Mouse (Mus musculus): Measurements from ENCODE around the gene Hoxc4. TPM values are rescaled to one million over a fixed set of nuclear protein-coding genes. Genes with fewer than 3 reads are reported as not detected.

Hoxc4 gene
- total RNA-seq (2022), result 1 to 10 TPM; 4.6 to 5.6 (median 4.7) TPM

DNA sequence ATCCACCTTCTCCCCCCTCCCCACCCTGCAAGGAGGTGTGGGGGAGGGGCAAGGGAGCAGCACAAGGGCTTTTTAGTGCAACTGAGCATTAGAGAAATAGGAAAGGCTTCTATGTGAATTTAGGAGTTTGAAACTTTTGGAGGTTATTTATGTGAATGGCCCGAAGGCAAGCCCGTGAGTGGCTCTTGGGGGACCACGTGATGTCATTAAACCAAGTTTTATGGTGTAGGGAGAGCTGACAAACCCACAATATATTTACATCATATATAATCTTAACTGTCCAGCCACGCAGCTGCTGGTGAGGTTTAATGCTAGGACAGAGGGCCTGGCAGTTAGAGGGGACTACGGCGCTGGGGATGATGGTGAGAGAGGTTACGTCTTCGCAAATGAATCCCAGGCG, at the start of gene Hoxc4:
Gene Hoxc4 (plus strand): TSS at position 299 of the 400 bp plus-strand sequence.
- no peak for DNase-seq (ENCODE audit: low spot score in 2 of 2)

DNA sequence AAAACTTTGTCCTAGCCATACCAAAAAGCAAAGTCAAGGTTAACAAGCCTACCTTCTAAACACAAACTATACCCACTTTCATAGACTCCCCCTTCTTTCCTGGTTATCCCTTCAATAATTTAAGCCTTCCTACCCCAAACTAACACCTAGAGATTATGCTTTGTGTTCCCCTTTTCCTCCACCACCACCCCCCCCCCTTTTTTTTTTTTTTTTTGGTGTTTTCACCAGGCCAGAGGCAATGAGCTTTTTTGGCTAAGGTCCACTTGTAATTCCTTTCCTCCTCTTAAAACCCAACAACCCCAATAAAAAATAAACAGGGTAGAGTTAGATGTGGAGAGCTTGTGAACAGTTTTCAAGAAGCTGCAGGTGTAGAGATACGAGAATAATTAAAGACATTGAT, 49.4 kb upstream of the Hoxc4 start:
- no peak for DNase-seq (ENCODE audit: low spot score in 2 of 2)

DNA sequence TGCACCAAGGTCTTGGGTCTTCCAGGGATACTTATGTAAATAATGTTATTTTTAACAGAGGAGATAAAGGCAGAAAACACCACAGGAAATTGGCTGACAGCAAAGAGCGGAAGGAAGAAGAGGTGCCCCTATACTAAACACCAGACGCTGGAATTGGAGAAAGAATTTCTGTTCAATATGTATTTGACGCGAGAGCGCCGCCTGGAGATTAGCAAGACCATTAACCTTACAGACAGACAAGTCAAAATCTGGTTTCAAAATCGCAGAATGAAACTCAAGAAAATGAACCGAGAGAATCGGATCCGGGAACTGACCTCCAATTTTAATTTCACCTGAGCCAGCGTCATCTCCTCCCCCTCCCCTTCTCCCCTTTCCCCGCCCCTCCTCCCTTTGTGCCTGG, 48.0 kb upstream of the Hoxc4 start:
- DNase-seq (ENCODE audit: low spot score in 2 of 2), result no peak

DNA sequence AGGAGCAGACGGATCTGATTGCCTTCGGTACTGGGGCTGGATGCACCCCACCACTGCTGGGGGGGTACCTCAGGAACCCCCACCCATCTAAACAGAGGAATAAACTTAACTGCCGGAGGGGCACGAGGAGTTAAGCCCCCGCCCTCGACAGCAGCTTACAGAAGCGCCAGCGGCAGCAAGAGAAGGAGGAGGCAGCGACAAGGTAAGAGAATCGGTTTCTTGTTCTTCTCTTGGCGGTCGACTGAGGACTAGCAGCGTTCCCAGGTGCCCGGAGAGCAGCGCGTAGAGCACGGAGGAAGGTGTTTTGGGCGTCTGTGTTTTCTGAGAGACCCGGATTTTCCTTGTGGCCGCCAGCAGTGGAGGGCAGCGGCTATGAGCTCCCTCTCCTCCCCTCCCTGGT, 46.5 kb upstream of the Hoxc4 start:
- DNase-seq (ENCODE audit: low spot score in 2 of 2), result no peak

DNA sequence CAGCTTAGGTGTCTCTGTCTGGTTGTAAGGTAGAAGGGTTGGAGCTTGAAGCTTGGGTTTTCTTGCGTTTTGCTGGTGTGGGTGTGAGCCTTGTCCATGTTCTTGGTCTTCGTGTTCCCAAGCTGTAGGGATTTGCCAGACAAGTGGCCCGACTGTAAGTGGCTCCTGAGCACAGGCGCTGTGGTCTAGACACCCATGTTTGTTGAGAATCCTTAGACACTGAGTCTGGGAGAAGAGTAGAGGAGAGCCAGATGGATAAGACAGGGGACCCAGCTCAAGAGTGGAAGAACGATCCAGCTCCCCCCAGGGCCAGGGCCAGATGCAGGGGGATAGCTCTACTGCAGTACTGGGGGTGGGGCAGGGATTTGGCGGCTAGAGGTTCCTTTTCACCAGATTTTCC, 46.0 kb upstream of the Hoxc4 start:
- DNase-seq (ENCODE audit: low spot score in 2 of 2), result no peak

DNA sequence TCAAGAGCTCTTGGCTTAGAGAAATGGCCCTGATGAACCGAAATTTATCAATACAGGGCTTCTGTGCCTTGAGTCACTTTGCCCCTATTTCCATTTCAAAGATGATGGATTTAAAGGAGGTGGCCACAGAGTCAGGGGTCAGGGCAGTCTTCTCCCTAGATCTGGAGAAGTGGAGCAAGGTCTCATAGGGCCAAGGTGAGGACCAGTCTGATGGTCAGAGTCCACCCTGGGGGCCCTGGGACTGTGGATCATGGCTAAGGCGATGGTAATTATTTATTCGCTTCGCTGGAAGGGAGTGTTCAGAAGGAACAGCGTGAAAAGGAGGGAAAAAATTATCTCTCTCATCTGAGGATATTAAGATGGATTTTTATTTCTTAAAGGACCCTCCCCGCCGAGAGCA, 43.7 kb upstream of the Hoxc4 start:
- DNase-seq (ENCODE audit: low spot score in 2 of 2), result no peak

DNA sequence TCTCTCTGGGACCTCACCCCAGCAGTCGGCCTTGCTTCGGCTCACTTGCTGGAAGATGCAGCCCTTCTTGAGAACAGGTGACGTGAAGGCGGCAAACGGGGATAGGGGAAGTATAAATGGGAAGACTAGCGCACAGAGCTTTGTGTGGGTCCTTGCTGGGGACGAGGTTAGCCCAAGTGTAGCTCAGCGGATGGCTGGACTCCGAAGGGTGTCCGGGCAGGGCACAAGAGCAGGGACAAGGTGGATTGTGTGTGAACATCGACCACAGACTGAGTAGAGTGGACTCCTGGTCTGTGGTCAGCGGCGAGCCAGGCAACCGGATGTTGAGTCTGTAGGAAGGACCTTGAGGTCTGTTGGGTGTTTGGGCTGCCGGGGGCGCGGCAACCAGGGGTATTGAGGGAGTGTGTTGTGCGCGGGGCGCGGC, 43.0 kb upstream of the Hoxc4 start:
- no peak for DNase-seq (ENCODE audit: low spot score in 2 of 2)

DNA sequence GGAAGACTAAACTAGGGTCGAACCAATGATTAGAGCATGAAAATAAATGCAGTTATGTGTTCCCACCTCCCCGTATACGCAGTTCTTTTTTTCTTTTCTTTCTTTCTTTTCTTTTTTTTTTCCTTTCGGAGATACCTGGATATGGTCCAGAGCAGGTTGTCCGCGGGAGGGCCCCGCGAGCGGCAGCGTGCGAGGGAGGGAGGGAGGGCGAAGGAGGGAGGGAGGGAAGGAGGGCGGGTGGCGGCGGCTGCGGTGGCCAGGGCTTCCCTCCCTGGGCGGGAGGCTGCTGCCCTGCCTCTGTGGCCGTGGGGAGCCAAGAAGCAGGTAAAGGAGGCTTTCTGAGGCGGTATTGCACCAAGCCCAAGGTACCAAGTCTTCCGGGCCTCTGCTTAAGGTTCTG, 42.6 kb upstream of the Hoxc4 start, which contains the start of gene Hoxc9:
Gene Hoxc9 (plus strand): TSS at position 269 of the 400 bp plus-strand sequence.
- no peak for DNase-seq (ENCODE audit: low spot score in 2 of 2)

DNA sequence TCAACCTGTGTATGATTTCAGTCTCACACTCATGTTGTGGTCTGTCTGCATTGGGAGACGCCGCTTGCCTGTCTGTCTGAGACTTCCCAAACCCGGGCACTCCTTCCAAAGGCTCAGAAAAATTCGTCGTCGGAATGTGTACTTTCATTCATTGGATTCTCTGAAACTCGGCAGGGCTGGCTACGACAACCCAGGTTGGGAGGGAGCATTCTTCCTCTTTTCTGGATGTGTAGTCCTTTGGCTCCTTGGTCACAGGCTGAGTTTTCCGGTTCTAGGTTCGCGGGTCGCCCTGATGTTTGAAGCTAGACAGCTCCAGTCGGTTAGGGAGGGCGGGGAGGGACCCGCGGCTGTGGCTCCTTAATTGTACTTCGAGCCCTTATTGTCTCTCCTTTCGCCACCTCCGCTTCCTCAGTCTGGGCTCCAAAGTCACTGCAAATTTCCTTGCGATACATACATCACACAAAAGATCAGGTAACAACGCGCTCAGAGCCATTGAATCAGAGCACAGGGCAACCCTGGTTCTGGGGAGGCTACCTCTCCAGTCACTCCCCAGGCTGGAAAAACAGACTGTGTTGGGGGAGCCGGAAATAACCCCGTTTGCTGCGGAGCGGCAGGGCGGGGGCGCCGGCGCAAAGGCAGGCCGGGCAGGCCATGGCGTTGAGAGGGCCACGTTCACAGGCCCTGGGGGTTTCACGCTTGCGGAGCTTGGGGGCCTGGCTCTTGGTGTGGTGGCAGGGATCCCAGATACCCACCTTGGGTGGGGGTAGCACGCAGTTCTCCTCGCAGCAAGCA, 41.9 kb upstream of the Hoxc4 start:
- DNase-seq (ENCODE audit: low spot score in 2 of 2), result no peak

DNA sequence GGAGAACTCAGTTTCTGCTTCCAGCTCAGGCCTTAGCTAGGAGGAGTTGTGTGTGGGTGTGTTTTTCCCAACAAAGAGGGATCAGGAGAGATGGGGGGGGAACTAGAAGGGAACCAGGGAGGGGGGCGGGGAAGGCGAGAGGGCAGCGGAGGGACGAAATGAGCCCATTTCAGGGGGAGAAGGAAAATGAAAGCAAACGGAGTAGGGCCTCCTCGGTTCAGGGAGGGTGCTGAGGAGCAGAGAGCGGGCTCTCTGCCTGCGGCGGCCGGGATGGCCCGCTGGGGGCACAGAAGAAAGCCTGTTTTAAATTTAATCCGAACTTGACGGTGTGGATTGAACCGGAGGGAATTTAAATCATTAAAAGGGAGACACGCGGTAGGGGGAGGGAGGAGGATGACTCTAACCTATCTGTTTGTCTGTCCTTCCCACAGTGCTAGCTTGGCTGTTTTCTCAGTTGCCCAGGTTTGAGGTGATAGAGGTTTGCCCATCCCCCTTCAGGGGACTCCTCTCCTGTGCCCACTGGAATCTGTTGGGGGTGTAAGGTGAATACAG, 41.2 kb upstream of the Hoxc4 start:
- no peak for DNase-seq (ENCODE audit: low spot score in 2 of 2)

DNA sequence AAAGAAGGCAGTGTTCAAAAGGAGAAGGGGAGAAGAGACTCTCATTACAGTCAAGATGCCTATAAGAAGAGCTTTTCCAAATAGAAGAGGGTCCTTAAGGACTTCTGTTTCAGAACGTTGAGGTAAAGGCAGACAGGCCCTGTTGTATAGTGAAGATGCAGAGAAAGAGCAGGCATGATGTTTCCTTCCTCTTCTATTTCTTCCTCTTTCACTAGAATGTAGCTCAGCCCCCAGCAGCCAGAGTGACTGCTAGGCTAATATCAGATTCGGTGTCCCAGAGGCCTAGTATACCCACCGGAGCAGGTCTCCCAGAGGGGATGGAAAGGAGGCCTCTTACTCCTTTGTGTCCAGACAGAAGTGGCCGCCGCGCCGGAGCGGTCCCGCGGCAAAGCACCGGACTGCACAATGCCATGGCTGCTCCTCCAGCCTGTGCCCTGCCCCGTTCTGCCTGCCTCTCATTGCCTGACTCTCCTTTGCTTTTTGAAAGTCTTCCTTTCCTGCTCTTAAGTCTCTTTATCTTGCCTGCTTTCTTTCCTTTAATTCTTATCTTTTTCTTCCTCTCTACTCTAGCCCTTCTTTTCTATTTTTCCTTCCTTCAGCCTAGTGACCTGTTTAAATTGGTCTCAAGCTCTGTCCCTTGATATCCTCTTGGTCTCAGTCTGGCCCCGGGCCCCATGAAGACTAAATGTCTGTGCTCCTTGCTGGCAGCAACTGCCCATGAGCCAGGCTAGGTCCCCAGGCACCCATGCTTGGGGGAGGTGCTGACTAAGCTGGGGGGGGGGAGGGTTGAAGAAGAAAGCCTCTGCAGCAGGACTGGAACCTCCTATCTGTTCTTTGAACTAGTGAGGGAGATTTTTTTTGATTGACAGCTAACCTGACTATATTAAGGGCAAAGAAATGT, 39.9 kb upstream of the Hoxc4 start:
- no peak for DNase-seq (ENCODE audit: low spot score in 2 of 2)

DNA sequence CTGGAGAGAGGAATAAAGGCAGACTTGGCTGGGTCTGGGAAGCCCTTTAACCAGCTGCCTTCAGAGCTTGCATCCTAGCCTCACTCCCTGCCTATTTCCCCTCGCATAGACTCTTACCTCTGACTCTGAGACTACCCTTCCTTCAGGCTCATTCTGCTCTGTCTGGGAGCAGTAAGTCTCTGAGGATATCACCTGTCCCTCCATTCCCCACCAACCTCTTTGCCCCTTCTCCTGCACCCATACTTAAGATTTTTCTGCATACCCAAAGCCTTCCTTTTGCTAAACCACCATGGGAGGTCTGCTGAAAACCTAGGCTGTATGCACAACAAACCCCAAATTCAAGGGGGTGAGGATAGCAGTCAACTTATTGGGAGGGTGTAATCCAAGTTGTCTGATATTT, 38.8 kb upstream of the Hoxc4 start:
- no peak for DNase-seq (ENCODE audit: low spot score in 2 of 2)

DNA sequence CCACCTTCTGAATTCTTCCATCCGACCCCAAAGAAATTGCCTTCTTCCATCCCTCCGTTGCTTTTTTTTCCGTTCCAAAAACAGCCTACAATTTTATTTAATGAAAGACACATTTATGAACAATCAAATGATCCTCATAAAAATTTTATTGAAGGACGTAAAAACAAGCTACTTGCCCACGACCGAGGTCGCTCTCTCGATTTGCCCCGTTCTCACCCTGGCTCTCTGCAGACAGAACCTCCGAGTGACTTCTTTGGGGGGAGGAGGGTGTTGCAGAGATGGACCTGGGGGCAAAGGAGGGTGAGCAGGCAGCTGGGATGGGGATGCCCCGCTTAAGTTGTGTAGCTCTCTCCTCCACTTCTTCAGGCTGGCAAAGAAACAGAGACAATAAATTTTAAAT, 38.4 kb upstream of the Hoxc4 start:
- DNase-seq (ENCODE audit: low spot score in 2 of 2), result no peak

DNA sequence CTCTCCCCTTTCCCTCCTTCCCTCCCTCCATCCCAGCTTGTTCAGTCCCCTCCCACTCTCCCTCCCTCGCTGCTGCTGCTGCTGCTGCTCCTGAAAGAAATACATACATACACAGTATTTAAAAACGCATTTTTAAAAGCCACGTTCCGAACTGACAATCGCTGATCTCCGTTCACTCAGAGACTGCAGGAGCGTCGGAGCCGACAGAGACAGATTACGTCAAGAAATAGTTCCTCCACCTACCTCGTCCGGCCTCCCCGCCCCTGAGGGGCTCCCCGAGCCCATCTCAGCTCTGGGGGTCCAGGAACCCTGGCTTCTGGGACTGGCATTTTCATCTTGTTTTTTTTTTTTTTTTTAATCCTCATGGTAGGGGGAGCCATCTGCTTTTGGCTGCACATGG, 37.8 kb upstream of the Hoxc4 start:
- DNase-seq (ENCODE audit: low spot score in 2 of 2), result no peak

DNA sequence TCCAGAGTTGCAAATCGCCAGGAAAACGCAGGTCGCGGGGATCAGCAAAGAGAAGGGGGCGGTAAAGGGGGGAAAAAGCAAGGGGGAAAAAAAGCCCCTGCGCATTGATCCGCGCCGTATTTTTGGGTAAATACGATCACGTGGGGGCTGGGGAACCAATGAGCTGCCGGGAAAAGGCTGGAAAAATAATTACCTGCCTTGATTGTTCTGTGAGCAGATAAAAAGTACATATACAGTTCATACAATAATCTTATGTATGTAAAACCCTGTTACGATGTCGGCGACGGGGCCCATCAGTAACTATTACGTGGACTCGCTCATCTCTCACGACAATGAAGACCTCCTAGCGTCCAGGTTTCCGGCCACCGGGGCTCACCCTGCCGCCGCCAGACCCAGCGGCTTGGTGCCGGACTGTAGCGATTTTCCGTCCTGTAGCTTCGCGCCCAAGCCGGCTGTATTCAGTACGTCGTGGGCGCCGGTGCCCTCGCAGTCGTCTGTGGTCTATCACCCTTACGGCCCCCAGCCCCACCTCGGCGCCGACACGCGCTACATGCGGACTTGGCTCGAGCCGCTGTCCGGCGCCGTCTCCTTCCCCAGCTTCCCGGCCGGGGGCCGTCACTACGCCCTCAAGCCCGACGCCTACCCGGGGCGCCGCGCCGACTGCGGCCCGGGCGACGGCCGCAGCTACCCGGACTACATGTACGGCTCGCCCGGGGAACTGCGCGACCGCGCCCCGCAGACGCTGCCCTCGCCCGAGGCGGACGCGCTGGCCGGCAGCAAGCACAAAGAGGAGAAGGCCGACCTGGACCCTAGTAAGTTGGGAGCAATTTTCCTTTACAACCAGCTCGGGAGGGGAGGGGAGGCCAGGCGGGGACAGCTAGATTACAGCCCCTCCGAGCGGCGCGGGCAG, 37.1 kb upstream of the Hoxc4 start:
- no peak for DNase-seq (ENCODE audit: low spot score in 2 of 2)

DNA sequence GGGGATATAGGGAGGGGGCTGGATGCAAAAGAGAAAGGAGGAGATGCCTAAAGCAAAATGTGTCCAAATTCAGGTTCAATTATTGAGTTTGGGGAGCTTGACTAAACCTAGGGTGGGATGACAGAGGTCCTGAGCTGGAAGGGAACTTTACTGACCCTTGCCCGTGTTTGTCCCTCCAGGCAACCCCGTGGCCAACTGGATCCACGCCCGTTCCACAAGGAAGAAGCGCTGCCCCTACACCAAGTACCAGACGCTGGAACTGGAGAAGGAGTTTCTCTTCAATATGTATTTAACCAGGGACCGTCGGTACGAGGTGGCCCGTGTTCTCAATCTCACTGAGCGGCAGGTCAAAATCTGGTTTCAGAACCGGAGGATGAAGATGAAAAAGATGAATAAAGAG, 35.0 kb upstream of the Hoxc4 start:
- no peak for DNase-seq (ENCODE audit: low spot score in 2 of 2)

DNA sequence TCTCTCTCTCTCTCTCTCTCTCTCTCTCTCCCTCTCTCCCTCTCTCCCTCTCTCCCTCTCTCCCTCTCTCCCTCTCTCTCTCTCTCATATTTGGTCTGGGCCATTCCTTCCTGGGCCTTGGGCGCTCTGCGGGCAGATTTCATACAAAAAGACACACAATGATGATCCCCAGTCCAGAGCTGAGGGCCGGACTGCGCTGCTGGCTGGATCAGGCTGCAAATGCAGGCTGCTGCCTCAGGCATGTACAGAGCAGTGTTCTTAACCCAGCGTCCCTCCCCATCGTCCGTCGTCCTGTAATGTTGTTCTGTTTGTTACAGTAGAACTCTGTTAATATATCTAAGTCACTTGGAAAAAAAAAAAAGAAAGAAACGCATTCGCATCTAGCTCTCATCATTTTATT, 34.2 kb upstream of the Hoxc4 start:
- DNase-seq (ENCODE audit: low spot score in 2 of 2), result no peak

DNA sequence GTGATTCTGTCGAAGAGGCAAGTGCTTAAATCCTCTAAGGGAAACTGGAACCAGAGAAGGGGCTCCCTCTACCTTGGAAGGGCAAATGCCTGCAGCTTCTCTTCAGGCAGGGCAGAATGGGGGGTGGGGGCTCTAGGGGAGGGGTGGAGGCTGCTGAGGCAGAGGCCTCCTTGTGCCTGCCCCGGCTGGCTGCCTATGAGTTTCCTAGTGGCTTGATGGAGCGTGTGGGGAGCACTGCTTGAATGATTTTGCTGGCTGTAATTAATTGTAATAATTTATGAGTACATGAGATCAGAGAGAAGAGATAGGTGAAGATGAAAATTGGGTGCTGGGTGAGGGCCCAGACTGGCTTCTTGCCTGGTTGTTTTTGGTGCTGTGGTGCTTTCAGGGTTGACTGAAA, 33.8 kb upstream of the Hoxc4 start:
- no peak for DNase-seq (ENCODE audit: low spot score in 2 of 2)

DNA sequence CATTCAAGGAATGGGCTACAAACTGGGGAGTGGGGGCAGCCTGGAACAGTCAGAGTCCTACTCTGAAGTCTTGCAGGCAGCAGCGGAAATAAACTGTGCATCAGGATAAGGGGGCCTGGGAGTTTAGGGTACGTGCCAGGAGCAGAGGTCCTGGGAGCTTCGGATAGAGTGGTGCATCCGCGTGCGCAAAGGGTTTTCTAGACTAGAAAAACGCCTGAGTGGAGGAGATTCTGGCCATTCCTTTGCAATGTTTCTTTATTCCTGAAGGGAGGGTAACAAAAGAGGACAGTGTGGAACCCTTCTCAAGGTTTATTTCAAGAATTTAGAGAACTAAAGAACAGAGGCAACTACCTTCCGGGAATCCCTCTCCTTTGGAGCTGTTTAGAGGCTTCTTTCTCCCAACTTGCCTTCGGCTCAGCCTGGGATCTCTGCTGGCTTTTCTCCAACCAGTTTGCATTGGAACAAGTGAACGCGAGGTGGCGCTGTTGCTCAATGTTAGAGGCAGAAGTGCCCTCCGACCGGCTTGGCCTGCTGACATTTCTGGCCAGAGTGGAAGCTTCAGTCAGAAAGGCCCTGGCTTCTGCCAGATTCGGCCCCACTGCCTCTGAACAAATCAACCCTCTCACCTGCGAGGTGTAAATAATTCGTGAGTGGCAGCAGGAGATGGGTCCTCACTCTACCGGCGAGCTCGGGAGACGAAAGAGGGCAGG, 31.5 kb upstream of the Hoxc4 start:
- DNase-seq (ENCODE audit: low spot score in 2 of 2), result peak; percentile 90 to 93

DNA sequence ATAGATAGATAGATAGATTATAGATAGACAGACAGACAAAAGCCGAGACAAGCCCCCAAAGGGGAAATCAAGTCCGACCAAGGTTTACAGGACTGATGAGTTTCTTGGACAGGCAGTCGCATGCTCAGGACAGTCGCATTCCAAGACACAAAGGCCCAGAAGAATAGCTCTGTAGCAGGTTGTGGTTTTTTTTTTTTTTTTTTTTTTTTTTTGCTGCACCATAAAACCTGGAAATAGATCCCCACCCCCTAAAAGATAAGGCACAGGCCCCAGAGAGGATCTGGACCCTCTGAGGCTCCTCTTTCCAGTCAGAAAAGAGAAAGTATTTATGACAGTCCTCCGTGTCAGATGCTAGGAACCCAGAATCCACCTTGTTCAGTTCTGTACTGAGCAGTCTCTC, 30.7 kb upstream of the Hoxc4 start:
- DNase-seq (ENCODE audit: low spot score in 2 of 2), result no peak

All from gastrocnemius, adult 8-10 months (tissue).